Mouse (Mus musculus): Measurements from ENCODE around the gene Plxnb2.
A peak's percentile ranks its signal among the peaks of the same experiment; 100 is the strongest.

Plxnb2 gene

GRCm38 (mm10) chr15:89180571-89181229, at the start of gene Plxnb2:
TSS of gene Plxnb2 (minus strand) at chr15:89180788.
- DNase-seq (ENCODE audit: low spot score), result peak; percentile 68

GRCm38 (mm10) chr15:89215611-89216233, 35.1 kb upstream of the Plxnb2 start:
- no peak for DNase-seq (ENCODE audit: low spot score)

GRCm38 (mm10) chr15:89214953-89215352, 34.4 kb upstream of the Plxnb2 start:
- DNase-seq (ENCODE audit: low spot score), result no peak

GRCm38 (mm10) chr15:89213517-89213916, 32.9 kb upstream of the Plxnb2 start:
- no peak for DNase-seq (ENCODE audit: low spot score)

- no peak for DNase-seq (ENCODE audit: low spot score)
These were observed 31.9 kb upstream of the Plxnb2 start for GRCm38 (mm10) chr15:89212495-89212894.

- peak; percentile 17 for DNase-seq (ENCODE audit: low spot score)
These were observed 31.3 kb upstream of the Plxnb2 start for GRCm38 (mm10) chr15:89211716-89212461.

GRCm38 (mm10) chr15:89210915-89211715, 30.5 kb upstream of the Plxnb2 start, which contains the start of gene Ppp6r2:
TSS of gene Ppp6r2 (plus strand) at chr15:89211553.
- peak; percentile 74 for DNase-seq (ENCODE audit: low spot score)

GRCm38 (mm10) chr15:89209886-89210761, 29.5 kb upstream of the Plxnb2 start:
- DNase-seq (ENCODE audit: low spot score), result peak; percentile 88

GRCm38 (mm10) chr15:89207457-89207856, 26.9 kb upstream of the Plxnb2 start:
- DNase-seq (ENCODE audit: low spot score), result no peak

GRCm38 (mm10) chr15:89197056-89197455, 16.5 kb upstream of the Plxnb2 start:
- no peak for DNase-seq (ENCODE audit: low spot score)

GRCm38 (mm10) chr15:89196313-89196706, 15.7 kb upstream of the Plxnb2 start, which contains the start of gene Dennd6b:
TSS of gene Dennd6b (minus strand) at chr15:89196496.
- peak; percentile 92 for DNase-seq (ENCODE audit: low spot score)

GRCm38 (mm10) chr15:89195690-89196312, 15.2 kb upstream of the Plxnb2 start:
- peak; percentile 87 for DNase-seq (ENCODE audit: low spot score)

- no peak for DNase-seq (ENCODE audit: low spot score)
These were observed 14.7 kb upstream of the Plxnb2 start for GRCm38 (mm10) chr15:89195261-89195681.

GRCm38 (mm10) chr15:89184937-89185227, 4.3 kb upstream of the Plxnb2 start:
- DNase-seq (ENCODE audit: low spot score), result no peak

- no peak for DNase-seq (ENCODE audit: low spot score)
These were observed 3.8 kb upstream of the Plxnb2 start for GRCm38 (mm10) chr15:89184141-89184936.

GRCm38 (mm10) chr15:89182842-89183241, 2.3 kb upstream of the Plxnb2 start:
- DNase-seq (ENCODE audit: low spot score), result no peak

- DNase-seq (ENCODE audit: low spot score), result no peak
These were observed 1.7 kb upstream of the Plxnb2 start for GRCm38 (mm10) chr15:89182328-89182741.

GRCm38 (mm10) chr15:89181561-89182270, 1.1 kb upstream of the Plxnb2 start:
- no peak for DNase-seq (ENCODE audit: low spot score)

- DNase-seq (ENCODE audit: low spot score), result no peak
These were observed 477 bp downstream of the Plxnb2 start for GRCm38 (mm10) chr15:89180081-89180541.

All from ovary, postnatal 14 days (tissue).